Mouse (Mus musculus) CH12.LX (cell line): Measurements from ENCODE around the gene Prkca.

Experiments
- CHD1 ChIP-seq: IDR thresholded peaks from 2 replicates; pipeline ENCODE4 v1.6.1; 2012; ENCODE audit warnings: low read depth, low read length, improper control_type of control experiment, inconsistent platforms
- CTCF ChIP-seq, 2 experiments: IDR thresholded peaks in 1 of 2; conservative IDR thresholded peaks in 1 of 2; 2 replicates each; pipeline ENCODE4 v1.5.1; 2011 to 2012; ENCODE audit warnings: low read depth in 2 of 2, low read length in 2 of 2, improper control_type of control experiment in 1 of 2, inconsistent platforms in 1 of 2, mild to moderate bottlenecking in 1 of 2, moderate library complexity in 1 of 2
- EP300 ChIP-seq: IDR thresholded peaks from 2 replicates; pipeline ENCODE4 v1.6.1; 2011; ENCODE audit warnings: low read length, improper control_type of control experiment
- GABPA ChIP-seq: IDR thresholded peaks from 2 replicates; pipeline ENCODE4 v1.6.1; 2012; ENCODE audit warnings: low read depth, low read length, improper control_type of control experiment, inconsistent platforms; ENCODE audit not compliant: insufficient replicate concordance
- MAX ChIP-seq: IDR thresholded peaks from 2 replicates; pipeline ENCODE4 v1.6.1; 2011; ENCODE audit warnings: low read length, improper control_type of control experiment
- POLR2A ChIP-seq: IDR thresholded peaks from 2 replicates; pipeline ENCODE4 v1.6.1; 2011; ENCODE audit warnings: low read depth, mild to moderate bottlenecking, improper control_type of control experiment, low read length
- ZNF384 ChIP-seq: IDR thresholded peaks from 2 replicates; pipeline ENCODE4 v1.6.1; 2012; ENCODE audit warnings: low read depth, low read length, improper control_type of control experiment, inconsistent platforms

DNA sequence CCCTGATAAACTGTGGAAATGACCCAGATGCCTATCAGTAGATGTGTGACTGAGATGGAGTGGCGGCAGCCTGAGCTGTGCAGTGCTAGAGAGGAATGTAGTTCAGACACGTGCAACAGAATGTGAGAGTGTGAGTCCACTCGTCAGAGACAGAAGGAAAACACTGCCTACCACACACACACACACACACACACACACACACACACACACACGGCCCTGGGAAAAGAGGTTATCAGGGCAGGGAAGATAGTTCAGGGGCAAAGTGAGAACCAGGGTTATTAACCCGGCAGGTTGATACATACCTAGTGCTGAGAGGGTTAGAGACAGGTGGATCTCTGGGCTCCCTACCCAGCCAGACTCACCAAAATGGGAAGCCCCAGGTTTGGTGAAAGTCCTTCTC lies 145.1 kb downstream of the Prkca start:
- TF ChIP-seq EP300 (no peak), GABPA (no peak), CTCF (conservative IDR thresholded peaks at IDR 0.05 in 1 of 2, IDR thresholded peaks at IDR 0.05 in 1 of 2; ENCODE audit: low read depth in 2 of 2, low read length in 2 of 2) (no peak), ZNF384 (no peak), POLR2A (no peak), CHD1 (no peak), MAX (no peak)
